Mouse (Mus musculus) embryonic facial prominence, embryonic 12.5 days (tissue): ENCODE measurements around the gene Tmc3. TPM values are rescaled to one million over a fixed set of nuclear protein-coding genes. Genes with fewer than 3 reads are reported as not detected.

Experiments used
- ATAC-seq: fragments of 200-750 bp; cut with Nextera tagmentation; 2 replicates; pipeline ENCODE4 v1.8.0; 2017; ENCODE audit not compliant: insufficient number of reproducible peaks, insufficient read depth, low FRiP score, low TSS enrichment
- H3K27ac ChIP-seq: fragments of 300-500 bp; sonication (generic); 2 replicates; pipeline ENCODE4 v1.5.1; 2016; ENCODE audit warnings: mild to moderate bottlenecking
- H3K27me3 ChIP-seq: fragments of 300-500 bp; sonication (generic); 2 replicates; pipeline ENCODE4 v1.6.1; 2016; ENCODE audit warnings: mild to moderate bottlenecking, moderate library complexity
- H3K36me3 ChIP-seq: fragments of 300-500 bp; sonication (generic); 2 replicates; pipeline ENCODE4 v1.6.1; 2016; ENCODE audit warnings: mild to moderate bottlenecking
- H3K4me1 ChIP-seq: fragments of 300-500 bp; sonication (generic); 2 replicates; pipeline ENCODE4 v1.6.1; 2016
- H3K4me2 ChIP-seq: fragments of 300-500 bp; sonication (generic); replicated peaks from 2 replicates; pipeline ENCODE4 v1.6.1; 2016; ENCODE audit warnings: mild to moderate bottlenecking, moderate library complexity
- H3K4me3 ChIP-seq: fragments of 300-500 bp; sonication (generic); 2 replicates; pipeline ENCODE4 v1.5.1; 2016; ENCODE audit warnings: mild to moderate bottlenecking
- H3K9ac ChIP-seq: fragments of 300-500 bp; sonication (generic); 2 replicates; pipeline ENCODE4 v1.6.1; 2016; ENCODE audit warnings: mild to moderate bottlenecking, moderate library complexity
- H3K9me3 ChIP-seq: fragments of 300-500 bp; sonication (generic); 2 replicates; pipeline ENCODE4 v1.6.1; 2016; ENCODE audit warnings: mild to moderate bottlenecking, moderate library complexity
- WGBS: fragments of 180-500 bp; shearing (Covaris S2); methylation state at CpG from one replicate; pipeline ENCODE4 v1.1.7; 2016; 5-methylcytosine and 5-hydroxymethylcytosine counted together
- polyA plus RNA-seq: library from polyadenylated mRNA; unstranded; fragments of >200 nt; fragmentation: Nextera tagmentation; extraction: Ambion mirVana; gene quantifications from 2 replicates; pipeline ENCODE4 v1.2.1, GENCODE M21; 2016

Gene Tmc3
- polyA plus RNA-seq, 1 experiment from 2014 or later, result 1.8 TPM

DNA sequence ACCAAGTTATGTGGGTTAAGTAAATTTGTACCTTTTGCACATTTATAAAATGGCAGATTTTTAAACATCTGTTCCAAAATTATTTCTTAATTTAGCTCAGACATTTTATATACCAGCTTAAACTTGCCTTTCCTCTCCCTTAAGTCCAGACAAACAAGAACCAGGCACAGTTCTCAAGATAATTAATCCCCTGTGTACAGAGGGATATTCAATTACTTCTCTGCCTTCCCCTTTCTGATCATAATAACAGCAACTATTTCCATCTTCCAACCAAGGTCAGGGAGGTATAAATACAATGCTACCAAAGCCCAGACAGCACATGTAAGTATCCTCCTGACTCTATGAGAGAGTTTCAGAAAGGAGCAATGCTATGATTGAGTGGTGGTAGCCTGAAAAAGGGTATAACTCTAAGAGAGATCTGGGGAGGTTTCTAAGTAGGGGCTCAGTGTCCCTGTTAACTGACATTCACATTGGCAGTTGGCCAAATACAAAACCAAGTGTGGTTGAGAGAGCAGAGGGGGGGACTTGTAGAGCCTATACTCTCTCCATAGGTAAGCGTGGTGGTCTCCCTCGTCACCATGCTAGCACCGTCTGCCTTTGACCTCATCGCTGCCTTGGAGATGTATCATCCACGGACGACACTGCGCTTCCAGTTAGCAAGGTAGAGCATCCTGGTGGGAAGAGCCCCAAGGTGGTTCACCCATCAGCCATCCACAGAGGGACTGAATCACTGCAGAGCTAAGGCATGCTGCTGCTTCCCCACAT lies 19.6 kb downstream of the Tmc3 start:
- Histone ChIP-seq H3K36me3 (no peaks in the 10 kb centered on the region), H3K9me3 (no peaks in the 10 kb centered on the region), H3K27ac (peak overlapping the region; percentile 8; the same call in 1 of the 2 replicates), H3K9ac (no peak overlapping the region), H3K27me3 (no peaks in the 10 kb centered on the region), H3K4me2 (no peak overlapping the region), H3K4me1 (peaks cover 19% of the 10 kb centered on the region), H3K4me3 (no peak overlapping the region)
- ATAC-seq, result no peak
- 85% methylated on average over 7 of the region's 7 CpGs for whole genome bisulfite sequencing

DNA sequence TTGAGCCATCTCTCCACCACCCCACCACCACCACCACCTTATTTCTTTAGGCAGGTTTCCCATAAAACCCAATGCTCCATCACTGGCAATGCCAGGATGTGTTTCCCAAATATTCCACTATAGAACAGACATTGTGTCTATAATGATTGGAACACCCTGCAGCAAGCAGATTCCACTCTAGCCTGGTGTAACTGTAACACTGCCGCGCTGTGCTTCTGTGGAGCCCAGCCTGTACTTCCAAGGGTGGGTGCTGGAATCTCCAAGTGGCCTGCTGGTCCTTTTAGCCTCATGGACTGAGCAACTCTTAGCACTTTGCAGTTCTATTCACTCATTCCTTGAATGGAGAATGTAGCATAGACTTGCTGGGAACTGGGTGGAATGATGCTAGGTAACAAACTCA lies 22.1 kb downstream of the Tmc3 start:
- ATAC-seq, result no peak
- Histone ChIP-seq H3K4me1 (peaks cover 19% of the 10 kb centered on the region), H3K27me3 (no peaks in the 10 kb centered on the region), H3K4me2 (no peak overlapping the region), H3K4me3 (no peak overlapping the region), H3K9me3 (no peaks in the 10 kb centered on the region), H3K27ac (no peak overlapping the region), H3K9ac (no peak overlapping the region), H3K36me3 (no peaks in the 10 kb centered on the region)
- WGBS, result 96% methylated on average over 2 of the region's 2 CpGs

DNA sequence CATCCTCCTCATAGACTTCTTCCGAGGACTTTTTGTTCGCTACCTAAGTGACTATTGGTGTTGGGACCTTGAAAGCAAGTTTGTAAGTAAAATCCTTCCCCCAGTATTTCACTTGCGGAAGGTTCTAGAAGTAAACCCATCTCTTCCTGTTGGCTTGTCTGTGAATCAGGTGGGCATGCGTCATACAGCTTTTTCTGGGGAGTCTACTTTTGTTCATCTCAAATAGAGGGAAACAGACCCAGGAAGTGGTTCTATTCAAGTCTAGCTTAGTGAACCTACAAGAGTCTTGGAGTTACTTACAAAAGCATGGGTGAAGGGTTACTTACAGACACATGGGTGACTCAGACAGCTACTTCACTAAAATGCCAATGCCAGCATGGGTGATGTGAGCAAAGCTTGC lies 25.2 kb downstream of the Tmc3 start:
- Histone ChIP-seq H3K36me3 (no peaks in the 10 kb centered on the region), H3K27me3 (no peaks in the 10 kb centered on the region), H3K4me1 (peaks cover 5% of the 10 kb centered on the region; the same call in 1 of the 2 replicates), H3K9me3 (no peaks in the 10 kb centered on the region), H3K9ac (no peak overlapping the region), H3K27ac (no peak overlapping the region), H3K4me3 (no peak overlapping the region), H3K4me2 (no peak overlapping the region)
- no peak for ATAC-seq
- 93% methylated on average over 4 of the region's 4 CpGs for WGBS

DNA sequence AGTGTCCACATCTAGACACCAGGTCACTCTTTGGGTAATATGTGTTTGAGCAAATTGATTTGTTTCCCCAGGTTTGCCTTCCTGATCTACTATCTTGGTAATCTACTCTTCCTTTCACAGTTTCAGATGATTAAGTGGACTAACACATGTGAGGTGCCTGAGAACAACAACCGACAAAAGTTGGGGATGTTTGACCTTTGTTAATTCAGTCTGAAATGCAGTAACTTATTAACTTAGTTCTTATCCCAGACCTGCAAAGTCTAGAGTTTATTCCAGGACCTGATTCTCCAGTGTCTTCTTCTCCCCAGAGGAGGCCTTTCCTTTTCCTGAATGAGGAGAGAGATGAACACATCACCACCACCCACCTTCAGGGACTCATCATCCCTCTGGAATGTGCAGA lies 27.2 kb downstream of the Tmc3 start:
- H3K4me2 ChIP-seq, result no peak overlapping the region
- H3K27ac ChIP-seq, result no peak overlapping the region
- WGBS, result 89% methylated on average over 1 of the region's 1 CpGs
- H3K36me3 ChIP-seq, result no peaks in the 10 kb centered on the region
- no peaks in the 10 kb centered on the region for H3K9me3 ChIP-seq
- no peaks in the 10 kb centered on the region for H3K27me3 ChIP-seq
- ATAC-seq, result no peak
- no peak overlapping the region for H3K4me3 ChIP-seq
- no peak overlapping the region for H3K9ac ChIP-seq
- peaks cover 6% of the 10 kb centered on the region; the same call in 1 of the 2 replicates for H3K4me1 ChIP-seq

DNA sequence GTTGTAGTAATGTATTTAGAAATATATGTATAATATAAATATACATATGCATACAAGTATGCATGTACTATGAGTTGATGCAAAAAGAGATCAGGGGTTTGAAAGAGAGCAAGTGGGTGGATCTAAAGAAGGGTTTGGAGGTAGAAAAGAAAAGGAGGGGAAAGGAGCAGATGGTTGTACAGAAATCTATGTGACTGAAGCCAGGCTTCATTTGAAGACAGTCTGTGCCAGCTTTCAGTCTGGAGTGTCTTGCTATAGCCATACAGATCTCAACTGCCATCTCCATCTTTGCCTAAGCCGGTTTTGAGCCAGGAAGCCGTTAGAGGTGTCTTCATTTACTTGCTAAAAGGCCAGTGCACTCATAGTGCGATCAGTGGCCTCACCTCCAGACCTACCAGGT lies 30.5 kb downstream of the Tmc3 start:
- H3K36me3 ChIP-seq, result no peaks in the 10 kb centered on the region
- no peak for ATAC-seq
- 88% methylated on average over 3 of the region's 3 CpGs for WGBS

DNA sequence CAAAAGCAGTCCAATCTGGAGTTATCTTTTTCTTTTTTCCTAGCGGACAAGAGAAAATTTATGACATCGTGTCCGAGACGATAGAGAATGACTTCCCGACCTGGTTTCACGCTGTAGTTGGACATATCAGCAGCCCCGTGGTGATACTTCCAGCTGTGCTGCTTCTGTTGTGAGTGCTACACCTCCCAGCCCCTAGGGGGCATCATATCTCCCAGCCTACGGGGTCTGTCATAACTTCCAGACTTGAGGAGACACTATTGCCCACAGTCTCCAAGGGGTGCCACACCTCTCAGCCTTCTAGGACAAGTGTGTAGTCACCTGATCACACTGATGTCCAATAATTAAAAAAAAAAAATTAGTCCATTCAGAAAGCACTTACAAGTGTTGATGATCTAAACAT lies 31.1 kb downstream of the Tmc3 start:
- no peaks in the 10 kb centered on the region for H3K36me3 ChIP-seq
- peaks cover 11% of the 10 kb centered on the region; the same call in 1 of the 2 replicates for H3K4me1 ChIP-seq
- no peak overlapping the region for H3K4me3 ChIP-seq
- H3K9me3 ChIP-seq, result no peaks in the 10 kb centered on the region
- no peak overlapping the region for H3K27ac ChIP-seq
- 92% methylated on average over 8 of the region's 8 CpGs for WGBS
- H3K27me3 ChIP-seq, result no peaks in the 10 kb centered on the region
- ATAC-seq, result no peak
- no peak overlapping the region for H3K9ac ChIP-seq
- H3K4me2 ChIP-seq, result no peak overlapping the region

More for the DNA sequence above, 30.5 kb downstream of the Tmc3 start:
- H3K27ac ChIP-seq, result no peak overlapping the region
- H3K9ac ChIP-seq, result no peak overlapping the region
- H3K9me3 ChIP-seq, result no peaks in the 10 kb centered on the region
- H3K4me1 ChIP-seq, result peaks cover 11% of the 10 kb centered on the region; the same call in 1 of the 2 replicates
- no peak overlapping the region for H3K4me3 ChIP-seq
- H3K4me2 ChIP-seq, result no peak overlapping the region
- no peaks in the 10 kb centered on the region for H3K27me3 ChIP-seq

DNA sequence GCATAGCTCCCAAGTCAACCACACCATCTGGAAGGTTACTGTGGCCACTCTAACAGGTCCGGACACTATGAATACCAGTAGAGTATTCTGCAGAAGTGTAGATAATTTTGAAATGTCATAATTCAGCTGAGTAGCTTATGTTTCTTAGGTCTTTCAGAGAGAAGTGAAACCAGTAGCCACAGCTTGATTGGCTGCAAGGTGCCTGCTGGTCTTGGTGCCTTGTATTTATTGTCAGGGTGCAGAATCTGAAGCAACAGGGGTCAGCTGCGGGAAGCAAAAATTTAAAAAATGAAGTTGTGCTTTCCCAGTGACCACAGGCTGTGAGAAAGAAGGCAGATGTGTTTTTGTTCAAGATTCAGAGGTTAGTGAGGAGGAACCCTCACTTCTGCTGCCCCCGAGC lies 31.5 kb downstream of the Tmc3 start:
- Histone ChIP-seq H3K4me3 (no peak overlapping the region), H3K4me2 (no peak overlapping the region), H3K27ac (no peak overlapping the region), H3K4me1 (peaks cover 11% of the 10 kb centered on the region; the same call in 1 of the 2 replicates), H3K27me3 (no peaks in the 10 kb centered on the region), H3K9me3 (no peaks in the 10 kb centered on the region), H3K9ac (no peak overlapping the region), H3K36me3 (no peaks in the 10 kb centered on the region)
- 84% methylated on average over 3 of the region's 3 CpGs for WGBS
- no peak for ATAC-seq

DNA sequence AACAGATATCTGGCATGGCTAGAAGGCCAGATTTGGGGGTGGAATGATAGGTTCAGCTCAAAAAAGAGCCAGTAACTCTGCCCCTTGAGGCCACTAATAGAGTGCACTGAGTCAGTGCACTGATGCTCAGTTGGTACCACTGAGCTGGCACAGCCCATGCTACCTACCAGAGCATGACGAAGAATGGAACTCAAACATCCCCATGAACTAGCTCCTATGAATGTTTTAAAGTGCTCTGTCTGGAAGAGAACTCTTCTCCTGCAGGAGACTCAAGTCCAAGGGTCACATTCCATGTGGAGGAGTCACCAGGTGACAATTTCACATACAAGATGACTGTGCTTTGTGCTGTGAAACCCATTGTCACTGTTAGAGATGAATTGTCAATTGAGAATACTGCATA lies 34.0 kb downstream of the Tmc3 start:
- no peaks in the 10 kb centered on the region for H3K27me3 ChIP-seq
- H3K4me2 ChIP-seq, result no peak overlapping the region
- H3K4me1 ChIP-seq, result peaks cover 11% of the 10 kb centered on the region; the same call in 1 of the 2 replicates
- H3K9me3 ChIP-seq, result no peaks in the 10 kb centered on the region
- WGBS, result 94% methylated on average over 1 of the region's 1 CpGs
- no peak for ATAC-seq
- no peak overlapping the region for H3K27ac ChIP-seq
- H3K36me3 ChIP-seq, result no peaks in the 10 kb centered on the region
- H3K4me3 ChIP-seq, result no peak overlapping the region
- H3K9ac ChIP-seq, result no peak overlapping the region

DNA sequence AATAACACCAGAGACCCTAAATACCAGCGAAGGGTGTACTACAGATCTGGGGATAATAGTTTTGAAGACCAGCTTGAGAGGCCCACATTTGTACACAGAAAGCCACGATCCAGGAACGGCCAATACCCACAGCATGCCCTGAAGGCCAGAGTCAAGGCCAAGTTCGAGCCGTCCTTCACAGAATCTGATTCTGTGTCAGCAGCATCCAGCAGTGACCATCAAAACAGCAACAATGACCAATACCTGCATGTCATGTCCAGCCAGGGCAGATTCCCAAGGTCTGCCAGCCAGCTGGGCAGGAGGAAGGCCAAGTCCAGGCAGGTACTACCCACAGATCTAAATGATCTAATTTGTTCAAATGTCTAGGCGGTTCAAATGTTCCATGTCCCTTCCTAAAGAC lies 37.9 kb downstream of the Tmc3 start:
- Histone ChIP-seq H3K9ac (no peak overlapping the region), H3K27ac (no peak overlapping the region), H3K36me3 (no peaks in the 10 kb centered on the region), H3K9me3 (no peaks in the 10 kb centered on the region), H3K4me2 (no peak overlapping the region), H3K4me3 (no peak overlapping the region), H3K4me1 (no peaks in the 10 kb centered on the region), H3K27me3 (no peaks in the 10 kb centered on the region)
- ATAC-seq, result no peak
- 86% methylated on average over 6 of the region's 6 CpGs for WGBS

DNA sequence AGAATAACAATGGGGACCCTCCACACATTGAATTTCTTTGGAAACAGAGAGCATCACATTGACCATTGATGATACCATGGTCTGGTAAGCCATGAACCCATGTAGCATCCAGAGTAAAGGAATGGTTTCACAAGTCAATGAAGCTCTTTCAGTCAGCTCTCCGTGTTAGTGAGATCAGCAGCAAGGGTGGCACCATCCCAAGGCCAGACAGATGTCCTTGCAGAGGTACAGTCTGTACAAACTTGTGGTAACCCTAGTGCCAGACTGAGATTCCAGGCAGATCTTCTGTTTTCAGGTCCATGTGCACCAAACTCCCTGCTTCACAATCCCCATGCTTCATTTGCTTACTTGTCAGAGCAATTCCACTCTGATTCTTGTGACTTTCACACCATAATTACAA lies 39.3 kb downstream of the Tmc3 start:
- no peak overlapping the region for H3K27ac ChIP-seq
- no peaks in the 10 kb centered on the region for H3K27me3 ChIP-seq
- H3K4me2 ChIP-seq, result no peak overlapping the region
- ATAC-seq, result no peak
- no peaks in the 10 kb centered on the region for H3K4me1 ChIP-seq
- no peaks in the 10 kb centered on the region for H3K9me3 ChIP-seq
- WGBS, result 89% methylated on average over 1 of the region's 1 CpGs
- no peak overlapping the region for H3K9ac ChIP-seq
- H3K4me3 ChIP-seq, result no peak overlapping the region
- no peaks in the 10 kb centered on the region for H3K36me3 ChIP-seq

DNA sequence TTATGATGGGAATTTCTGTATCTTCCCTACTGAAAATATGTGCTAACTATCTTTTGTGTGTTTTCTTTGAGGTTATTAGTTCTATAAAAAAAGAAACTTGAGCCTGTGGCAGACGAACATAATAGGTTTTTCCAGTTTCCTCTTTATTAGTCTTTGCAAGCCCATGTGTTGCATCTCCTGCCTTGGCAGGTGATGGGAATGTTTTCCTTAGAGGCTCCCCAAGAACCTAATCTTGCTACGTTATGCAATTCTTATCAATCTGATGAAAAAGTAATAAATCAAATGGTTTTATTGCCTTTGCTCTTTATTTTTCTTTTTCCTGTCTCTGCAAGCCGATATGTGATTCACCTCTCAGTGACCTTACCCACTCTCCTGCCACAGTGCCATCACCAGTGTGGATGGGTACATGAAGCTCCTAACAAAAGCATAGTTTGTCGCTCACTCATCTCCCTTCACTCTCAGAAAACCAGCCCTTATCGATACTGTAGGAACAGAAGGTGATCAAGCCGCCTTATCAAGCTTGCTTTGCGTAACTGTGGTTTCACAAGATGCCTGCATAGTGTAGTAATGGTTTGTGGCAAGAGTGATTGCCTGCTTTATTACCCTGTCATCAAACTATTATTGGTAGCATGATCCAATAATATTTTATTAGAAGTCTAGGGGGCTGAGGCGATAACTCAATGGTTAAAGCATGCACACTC lies 42.0 kb downstream of the Tmc3 start:
- H3K27me3 ChIP-seq, result no peaks in the 10 kb centered on the region
- H3K27ac ChIP-seq, result no peak overlapping the region

DNA sequence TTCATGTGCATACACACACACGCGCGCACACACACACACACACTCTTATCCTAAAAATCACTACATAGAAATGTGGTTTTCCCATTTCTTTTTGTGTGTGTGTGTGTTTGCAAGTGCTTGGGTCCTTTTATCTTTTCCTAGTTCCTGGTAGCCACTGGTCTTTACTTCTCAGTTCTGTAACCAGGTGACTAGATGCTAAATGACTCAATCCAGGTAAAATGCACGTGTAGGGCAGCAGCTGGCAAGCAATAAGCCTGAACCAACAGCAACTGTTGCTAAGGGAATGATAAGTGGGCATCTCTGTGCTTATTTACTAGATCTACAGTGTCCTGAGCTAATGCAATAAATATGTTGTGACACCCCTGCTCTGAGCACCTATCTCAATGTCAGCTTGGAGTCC lies 42.6 kb downstream of the Tmc3 start:
- Histone ChIP-seq H3K4me3 (no peak overlapping the region), H3K4me1 (peaks cover 6% of the 10 kb centered on the region; the same call in 1 of the 2 replicates), H3K27me3 (no peaks in the 10 kb centered on the region), H3K36me3 (no peaks in the 10 kb centered on the region), H3K4me2 (no peak overlapping the region), H3K27ac (no peak overlapping the region), H3K9me3 (no peaks in the 10 kb centered on the region), H3K9ac (no peak overlapping the region)
- WGBS, result 92% methylated on average over 4 of the region's 4 CpGs
- no peak for ATAC-seq

More for the DNA sequence above, 42.0 kb downstream of the Tmc3 start:
- Histone ChIP-seq H3K4me1 (peaks cover 6% of the 10 kb centered on the region; the same call in 1 of the 2 replicates), H3K4me2 (no peak overlapping the region), H3K9ac (no peak overlapping the region), H3K4me3 (no peak overlapping the region), H3K9me3 (no peaks in the 10 kb centered on the region), H3K36me3 (no peaks in the 10 kb centered on the region)
- ATAC-seq, result no peak
- WGBS, result 86% methylated on average over 8 of the region's 8 CpGs
